Mouse (Mus musculus) mammary gland, adult 2 months (tissue): ENCODE results near the gene Marf1. TPM values are rescaled to one million over a fixed set of nuclear protein-coding genes. Genes with fewer than 3 reads are reported as not detected.

Experiments
- polyA plus RNA-seq: library from polyadenylated mRNA; depleted of rRNA; stranded (reverse); fragments of >200 nt; gene quantifications from 2 replicates; pipeline ENCODE4 v1.2.3, GENCODE M21; 2012; ENCODE audit warnings: low replicate concordance; rRNA removed

Gene Marf1
- 11.0 and 19.7 TPM in 2 replicates for polyA plus RNA-seq

DNA sequence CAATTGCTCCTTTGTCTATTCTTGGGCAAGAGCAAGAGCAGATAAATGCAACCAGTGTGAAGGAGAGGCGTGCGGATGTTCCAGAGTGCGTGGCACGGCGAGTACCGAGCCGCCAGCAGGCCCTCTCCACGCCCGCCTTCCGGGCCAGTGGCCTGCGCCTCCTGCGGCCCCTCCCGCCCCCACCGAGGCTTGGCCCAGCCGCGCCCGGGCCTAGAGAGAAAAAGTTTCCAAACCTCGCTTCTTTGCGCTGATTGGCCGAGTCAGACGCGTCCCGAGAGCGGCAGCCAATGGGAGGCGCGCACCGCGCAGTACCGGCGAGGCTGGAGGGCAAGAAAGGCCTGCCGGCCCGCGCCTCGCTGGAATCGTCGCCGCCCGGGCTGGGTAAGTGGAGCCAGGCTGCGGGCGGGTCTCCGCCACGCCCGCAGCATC, at the start of gene Marf1, which contains the start of gene Nde1:
Gene Marf1 (minus strand): TSS at position 364 of the 429 bp plus-strand sequence.
Gene Nde1 (plus strand): TSS at position 288 of the 429 bp plus-strand sequence.

Other genes with a start within 250 kb of the Marf1 start
- 0.31 and 0.33 TPM in 2 replicates for gene 2900011O08Rik, start 176.7 kb downstream of the Marf1 start, polyA plus RNA-seq
- 0.09 TPM in 1 of 2 replicates, not detected in the other for gene Ifitm7, start 176.5 kb downstream of the Marf1 start, polyA plus RNA-seq
- gene Nde1, start 76 bp downstream of the Marf1 start, polyA plus RNA-seq, result 33.7 and 39.4 TPM in 2 replicates
- 10.7 and 15.0 TPM in 2 replicates for gene Myh11, start 128.0 kb upstream of the Marf1 start, polyA plus RNA-seq
- 30.9 and 69.0 TPM in 2 replicates for gene Fopnl, start 154.1 kb upstream of the Marf1 start, polyA plus RNA-seq
- 42.9 and 62.8 TPM in 2 replicates for gene Abcc1, start 198.2 kb upstream of the Marf1 start, polyA plus RNA-seq